In genomic region chr17:79925865-79926421, GRCm38 (mm10) we compare ENCODE assay signal across 23 mouse cellular contexts. TPM values are rescaled to one million over a fixed set of nuclear protein-coding genes. Genes with fewer than 3 reads are reported as not detected.
DNase-seq lines count a peak whose midpoint lies in the region; ATAC-seq lines count a peak whose summit lies in the region.
"Had no signal": no experiment of that assay in that cellular context is flagged by ENCODE, and none has a peak within 500 bp of the region (broad histone marks: within the 10 kb centered on the region; RNA-seq: fewer than 3 reads in every experiment).

No protein-coding gene starts in this region.

- H3K9ac ChIP-seq in liver, embryonic 12.5 days = peak overlapping the region; percentile 6; the same call in 1 of the 2 replicates
- no peak overlapping the region for H3K9ac ChIP-seq in midbrain, embryonic 16.5 days (ENCODE audit: low read depth, low read length)
- H3K9ac ChIP-seq: embryonic facial prominence, embryonic 15.5 days; forebrain, embryonic 12.5 days; hindbrain, embryonic 14.5 days; neural tube, embryonic 15.5 days had no signal

- peaks cover 39% of the 10 kb centered on the region for H3K4me1 ChIP-seq in liver, embryonic 12.5 days
- no peaks in the 10 kb centered on the region for H3K4me1 ChIP-seq in midbrain, embryonic 16.5 days (ENCODE audit: control insufficient read depth, insufficient read depth, low read length)
- H3K4me1 ChIP-seq: embryonic facial prominence, embryonic 15.5 days; forebrain, embryonic 12.5 days; heart, embryonic 10.5 days; midbrain, embryonic 10.5 days; neural tube, embryonic 15.5 days had no signal

- peak; percentile 6 for DNase-seq in CD4-positive, CD25-positive, alpha-beta regulatory T cell, adult 2 months (ENCODE audit: low read depth, low spot score)
- DNase-seq in gonadal fat pad, adult 2 months (ENCODE audit: low read depth) = peak; percentile 46
- no peak for DNase-seq in ovary, postnatal 14 days (ENCODE audit: low spot score)
- no peak for DNase-seq in kidney, postnatal 10 days
- DNase-seq: adrenal gland, postnatal 10 days; embryo, embryonic 11 days; gastrocnemius, postnatal 10 days; heart, postnatal 10 days; kidney, adult 9 months; kidney, postnatal 4 days; lung, postnatal 10 days; thymus, postnatal 25 days had no signal

- H3K4me2 ChIP-seq in liver, embryonic 12.5 days = peak overlapping the region; percentile 53
- no peak overlapping the region for H3K4me2 ChIP-seq in midbrain, embryonic 16.5 days (ENCODE audit: low read length)
- H3K4me2 ChIP-seq: embryonic facial prominence, embryonic 15.5 days; forebrain, embryonic 12.5 days; hindbrain, embryonic 14.5 days; neural tube, embryonic 15.5 days had no signal

- no peaks in the 10 kb centered on the region for H3K9me3 ChIP-seq in liver, embryonic 12.5 days (replicated peaks)
- H3K9me3 ChIP-seq in midbrain, embryonic 16.5 days (replicated peaks; ENCODE audit: control insufficient read depth, low read length, poor library complexity, severe bottlenecking) = no peaks in the 10 kb centered on the region
- H3K9me3 ChIP-seq: embryonic facial prominence, embryonic 15.5 days; forebrain, embryonic 12.5 days; heart, embryonic 10.5 days; midbrain, embryonic 10.5 days; neural tube, embryonic 15.5 days had no signal

- 45% methylated on average over 11 of the region's 11 CpGs for WGBS in liver, embryonic 12.5 days (ENCODE audit: insufficient replicate concordance)
- WGBS in midbrain, embryonic 16.5 days = 94% methylated on average over 11 of the region's 11 CpGs

- H3K4me3 ChIP-seq in liver, embryonic 12.5 days = peak overlapping the region; percentile 31
- no peak overlapping the region for H3K4me3 ChIP-seq in midbrain, embryonic 16.5 days (ENCODE audit: low read depth, low read length)
- H3K4me3 ChIP-seq: embryonic facial prominence, embryonic 15.5 days; forebrain, embryonic 12.5 days; heart, embryonic 10.5 days; midbrain, embryonic 10.5 days; neural tube, embryonic 15.5 days had no signal

- no peaks in the 10 kb centered on the region for H3K36me3 ChIP-seq in liver, embryonic 12.5 days
- no peaks in the 10 kb centered on the region for H3K36me3 ChIP-seq in midbrain, embryonic 16.5 days (ENCODE audit: control insufficient read depth, insufficient read depth, low read length)
- H3K36me3 ChIP-seq: embryonic facial prominence, embryonic 15.5 days; forebrain, embryonic 12.5 days; heart, embryonic 10.5 days; midbrain, embryonic 10.5 days; neural tube, embryonic 15.5 days had no signal

- H3K27ac ChIP-seq in liver, embryonic 12.5 days = peak overlapping the region; percentile 74
- H3K27ac ChIP-seq in midbrain, embryonic 16.5 days (ENCODE audit: low read length) = no peak overlapping the region
- H3K27ac ChIP-seq: embryonic facial prominence, embryonic 15.5 days; forebrain, embryonic 12.5 days; heart, embryonic 10.5 days; hindbrain, embryonic 14.5 days; midbrain, embryonic 10.5 days; neural tube, embryonic 15.5 days had no signal

- ATAC-seq in CD4-positive, CD25-positive, alpha-beta regulatory T cell, adult 4 months = no peak
- ATAC-seq in liver, embryonic 12.5 days = peak; percentile 79
- peak; percentile 69 for ATAC-seq in megakaryocyte-erythroid progenitor cell, adult 5-6 weeks (replicated peaks; ENCODE audit: low FRiP score, low TSS enrichment, poor library complexity, severe bottlenecking)
- ATAC-seq in midbrain, embryonic 16.5 days = no peak

- H3K27me3 ChIP-seq in liver, embryonic 12.5 days (replicated peaks) = no peaks in the 10 kb centered on the region
- no peaks in the 10 kb centered on the region for H3K27me3 ChIP-seq in midbrain, embryonic 16.5 days (ENCODE audit: control insufficient read depth, insufficient read depth, low read depth, low read length)
- H3K27me3 ChIP-seq: CH12.LX; embryonic facial prominence, embryonic 15.5 days; forebrain, embryonic 12.5 days; neural tube, embryonic 15.5 days had no signal

RNA-seq across cellular contexts. Expression of gene Atl2, which starts 30.0 kb away (rescaled TPM):
- 10 to 100 TPM; 14.3 to 14.4 TPM for polyA plus RNA-seq in CD4-positive, CD25-positive, alpha-beta regulatory T cell, adult 4 months (2017; shearing (Covaris generic))
- polyA plus RNA-seq in gonadal fat pad, adult 2 months (2012; rRNA removed) = 14.8 and 17.3 TPM in 2 replicates
- 42.0 and 42.1 TPM in 2 replicates for polyA plus RNA-seq in liver, embryonic 12.5 days (2016; fragmentation: Nextera tagmentation; extraction: Ambion mirVana)
- 35.4 and 52.2 TPM in 2 replicates for total RNA-seq in megakaryocyte-erythroid progenitor cell, adult 5-6 weeks (2014; fragmentation: Nextera tagmentation)
- total RNA-seq in megakaryocyte-erythroid progenitor cell, adult 5-6 weeks (2017) = 41.9 and 50.5 TPM in 2 replicates
- 38.3 and 39.2 TPM in 2 replicates for polyA plus RNA-seq in midbrain, embryonic 16.5 days (2015; fragmentation: Nextera tagmentation; extraction: Ambion mirVana)

Comparison
In these comparisons a context has a peak if more than half of its experiments do, and no peak if none do; other contexts are left out.
1. DNase-seq: peak in CD4-positive, CD25-positive, alpha-beta regulatory T cell, adult 2 months (single experiment) and gonadal fat pad, adult 2 months (single experiment); none in ovary, postnatal 14 days (single experiment) and kidney, postnatal 10 days (single experiment).
2. ATAC-seq: peak in liver, embryonic 12.5 days (single experiment) and megakaryocyte-erythroid progenitor cell, adult 5-6 weeks (single experiment); none in CD4-positive, CD25-positive, alpha-beta regulatory T cell, adult 4 months (single experiment) and midbrain, embryonic 16.5 days (single experiment).